In the genomic region with DNA sequence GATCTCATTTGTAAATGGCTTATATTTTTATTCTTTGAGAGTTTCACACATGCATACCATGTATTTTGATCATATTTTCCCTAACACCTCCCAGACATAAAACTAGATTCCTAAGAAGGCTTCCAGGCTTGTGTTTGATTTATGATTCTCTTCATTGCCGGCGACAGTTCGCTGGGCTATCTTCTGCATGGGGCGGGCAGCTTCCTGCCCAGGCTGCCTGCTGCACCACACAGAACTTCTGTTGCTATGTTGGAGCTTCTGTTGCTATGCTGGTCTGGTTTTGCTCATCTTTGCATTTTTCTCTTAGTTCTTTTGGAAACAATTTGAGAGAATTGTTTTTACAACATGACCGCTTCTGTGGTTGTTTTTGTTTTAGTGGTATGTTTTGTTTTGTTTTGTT, we compare ENCODE assay signal across 18 mouse cellular contexts. TPM values are rescaled to one million over a fixed set of nuclear protein-coding genes. Genes with fewer than 3 reads are reported as not detected.
"Had no signal": no experiment of that assay in that cellular context is flagged by ENCODE, and none has a peak within 500 bp of the region (broad histone marks: within the 10 kb centered on the region; RNA-seq: fewer than 3 reads in every experiment).

No protein-coding gene starts in this region.

- H3K27ac ChIP-seq: layer of hippocampus, adult 2 months; limb, embryonic 12.5 days; liver, embryonic 15.5 days; midbrain, embryonic 13.5 days had no signal

- ATAC-seq: midbrain, embryonic 13.5 days had no signal

- DNase-seq: kidney, adult 18-20 months; kidney, postnatal 10 days; kidney, postnatal 4 days; lung, embryonic 14.5 days; lung, postnatal 10 days; lung, postnatal 4 days; thymus, adult 18-20 months; thymus, postnatal 14 days had no signal

- H3K4me2 ChIP-seq: limb, embryonic 12.5 days; liver, embryonic 15.5 days; lung, embryonic 14.5 days; midbrain, embryonic 13.5 days had no signal

- H3K9me3 ChIP-seq: limb, embryonic 12.5 days; liver, embryonic 15.5 days; midbrain, embryonic 13.5 days had no signal

- H3K4me3 ChIP-seq: layer of hippocampus, adult 2 months; limb, embryonic 12.5 days; liver, embryonic 15.5 days; midbrain, embryonic 13.5 days had no signal

- H3K9ac ChIP-seq: limb, embryonic 12.5 days; liver, embryonic 15.5 days; lung, embryonic 14.5 days; midbrain, embryonic 13.5 days had no signal

- H3K27me3 ChIP-seq: limb, embryonic 12.5 days; liver, embryonic 15.5 days; midbrain, embryonic 13.5 days had no signal

- H3K36me3 ChIP-seq: limb, embryonic 12.5 days; liver, embryonic 15.5 days; midbrain, embryonic 13.5 days had no signal

- H3K4me1 ChIP-seq: midbrain, embryonic 13.5 days had no signal

RNA-seq across cellular contexts. Expression of a gene that starts 7.2 kb away (rescaled TPM):
- total RNA-seq: layer of hippocampus, adult 2 months; layer of hippocampus, postnatal 10 days; left cerebral cortex, postnatal 36 days; liver, adult 2 months; megakaryocyte-erythroid progenitor cell, adult 5-6 weeks; midbrain, postnatal 0 days had no signal
- polyA plus RNA-seq: liver, adult 2 months; liver, embryonic 15.5 days; lung, embryonic 14.5 days; neural tube, embryonic 14.5 days had no signal
